Mouse (Mus musculus): Measurements from ENCODE around the gene Mmp14. TPM values are rescaled to one million over a fixed set of nuclear protein-coding genes. Genes with fewer than 3 reads are reported as not detected.

The Mmp14 gene
- total RNA-seq, 2 experiments from 2014 or later = 8.5 to 14.0 TPM

- TF ChIP-seq CTCF (IDR thresholded peaks at IDR 0.05) = no peak
- H3K27ac ChIP-seq = peak overlapping the region; percentile 35
- H3K4me3 ChIP-seq = no peak overlapping the region
- no peak for DNase-seq
- intact Hi-C loops (cut with DNase I) = no loop called here
These were observed 32.5 kb upstream of the Mmp14 start for GRCm38 (mm10) chr14:54398921-54399382.

GRCm38 (mm10) chr14:54401723-54402122 lies 29.7 kb upstream of the Mmp14 start:
- no peak for DNase-seq
- intact Hi-C loops (cut with DNase I) = no loop called here
- TF ChIP-seq CTCF (IDR thresholded peaks at IDR 0.05) = no peak
- Histone ChIP-seq H3K4me3 (no peak overlapping the region), H3K27ac (no peak overlapping the region)

GRCm38 (mm10) chr14:54408336-54409056 lies 22.9 kb upstream of the Mmp14 start:
- DNase-seq = no peak
- TF ChIP-seq CTCF (IDR thresholded peaks at IDR 0.05) = peak; percentile 10; the same call in 1 of the 2 replicates
- Histone ChIP-seq H3K27ac (peak overlapping the region; percentile 80; the same call in 1 of the 2 replicates), H3K4me3 (peak overlapping the region; percentile 55)
- intact Hi-C loops (cut with DNase I) = no loop called here

GRCm38 (mm10) chr14:54409057-54409645 lies 22.3 kb upstream of the Mmp14 start:
- DNase-seq = no peak
- TF ChIP-seq CTCF (IDR thresholded peaks at IDR 0.05) = no peak
- Histone ChIP-seq H3K4me3 (peak overlapping the region; percentile 55), H3K27ac (peak overlapping the region; percentile 80)
- intact Hi-C loops (cut with DNase I) = no loop called here

- Histone ChIP-seq H3K4me3 (peak overlapping the region; percentile 55), H3K27ac (peak overlapping the region; percentile 80)
- TF ChIP-seq CTCF (IDR thresholded peaks at IDR 0.05) = no peak
- peak; percentile 51 for DNase-seq
- intact Hi-C loops (cut with DNase I) = loop anchor here (5.0 kb wide), 3 partner anchors 33 to 158 kb away; partner anchors contain the start of genes Abhd4 and Dad1
These were observed 21.2 kb upstream of the Mmp14 start for GRCm38 (mm10) chr14:54409980-54410810.

GRCm38 (mm10) chr14:54412000-54412576 lies 19.3 kb upstream of the Mmp14 start:
- no peak for DNase-seq
- intact Hi-C loops (cut with DNase I) = loop anchor here (2.0 to 5.0 kb wide), 4 partner anchors 35 to 173 kb away; partner anchors contain the start of genes Abhd4 and Dad1
- H3K4me3 ChIP-seq = no peak overlapping the region
- TF ChIP-seq CTCF (IDR thresholded peaks at IDR 0.05) = no peak
- H3K27ac ChIP-seq = no peak overlapping the region

- H3K4me3 ChIP-seq = peak overlapping the region; percentile 70
- H3K27ac ChIP-seq = peak overlapping the region; percentile 78
- intact Hi-C loops (cut with DNase I) = loop anchor here (2.0 to 5.0 kb wide), 4 partner anchors 35 to 174 kb away; partner anchors contain the start of genes Abhd4 and Dad1
- TF ChIP-seq CTCF (IDR thresholded peaks at IDR 0.05) = peak; percentile 89
- DNase-seq = peak; percentile 42
These were observed 18.7 kb upstream of the Mmp14 start for GRCm38 (mm10) chr14:54412629-54413170.

- H3K27ac ChIP-seq = peak overlapping the region; percentile 78
These were observed 17.3 kb upstream of the Mmp14 start for GRCm38 (mm10) chr14:54413877-54414700.

GRCm38 (mm10) chr14:54415241-54416020 lies 16.0 kb upstream of the Mmp14 start:
- no peak overlapping the region for H3K27ac ChIP-seq
- H3K4me3 ChIP-seq = no peak overlapping the region
- intact Hi-C loops (cut with DNase I) = no loop called here
- DNase-seq = no peak
- TF ChIP-seq CTCF (IDR thresholded peaks at IDR 0.05) = no peak

More at GRCm38 (mm10) chr14:54413877-54414700, 17.3 kb upstream of the Mmp14 start:
- no peak for TF ChIP-seq CTCF (IDR thresholded peaks at IDR 0.05)
- DNase-seq = peak; percentile 60
- H3K4me3 ChIP-seq = peak overlapping the region; percentile 70
- intact Hi-C loops (cut with DNase I) = loop anchor here (2.0 to 5.0 kb wide), 4 partner anchors 33 to 175 kb away; partner anchors contain the start of genes Abhd4 and Dad1

- no peak for TF ChIP-seq CTCF (IDR thresholded peaks at IDR 0.05)
- no peak for DNase-seq
- intact Hi-C loops (cut with DNase I) = no loop called here
- Histone ChIP-seq H3K27ac (no peak overlapping the region), H3K4me3 (no peak overlapping the region)
These were observed 15.1 kb upstream of the Mmp14 start for GRCm38 (mm10) chr14:54416229-54416775.

Measured in gastrocnemius, adult 2 months (tissue).